Mouse (Mus musculus) E14TG2a.4 (cell line): Measurements from ENCODE around the gene Ccdc81.

Source experiments
- CTCF ChIP-seq: conservative IDR thresholded peaks from 2 replicates; pipeline ENCODE4 v1.5.1; 2014; ENCODE audit warnings: low read length
- NANOG ChIP-seq: IDR thresholded peaks from 2 replicates; pipeline ENCODE4 v1.6.1; 2014; ENCODE audit warnings: borderline replicate concordance, low read length, mixed read lengths
- POU5F1 ChIP-seq: IDR thresholded peaks from 2 replicates; pipeline ENCODE4 v1.6.1; 2014; ENCODE audit warnings: low read length, borderline replicate concordance

DNA sequence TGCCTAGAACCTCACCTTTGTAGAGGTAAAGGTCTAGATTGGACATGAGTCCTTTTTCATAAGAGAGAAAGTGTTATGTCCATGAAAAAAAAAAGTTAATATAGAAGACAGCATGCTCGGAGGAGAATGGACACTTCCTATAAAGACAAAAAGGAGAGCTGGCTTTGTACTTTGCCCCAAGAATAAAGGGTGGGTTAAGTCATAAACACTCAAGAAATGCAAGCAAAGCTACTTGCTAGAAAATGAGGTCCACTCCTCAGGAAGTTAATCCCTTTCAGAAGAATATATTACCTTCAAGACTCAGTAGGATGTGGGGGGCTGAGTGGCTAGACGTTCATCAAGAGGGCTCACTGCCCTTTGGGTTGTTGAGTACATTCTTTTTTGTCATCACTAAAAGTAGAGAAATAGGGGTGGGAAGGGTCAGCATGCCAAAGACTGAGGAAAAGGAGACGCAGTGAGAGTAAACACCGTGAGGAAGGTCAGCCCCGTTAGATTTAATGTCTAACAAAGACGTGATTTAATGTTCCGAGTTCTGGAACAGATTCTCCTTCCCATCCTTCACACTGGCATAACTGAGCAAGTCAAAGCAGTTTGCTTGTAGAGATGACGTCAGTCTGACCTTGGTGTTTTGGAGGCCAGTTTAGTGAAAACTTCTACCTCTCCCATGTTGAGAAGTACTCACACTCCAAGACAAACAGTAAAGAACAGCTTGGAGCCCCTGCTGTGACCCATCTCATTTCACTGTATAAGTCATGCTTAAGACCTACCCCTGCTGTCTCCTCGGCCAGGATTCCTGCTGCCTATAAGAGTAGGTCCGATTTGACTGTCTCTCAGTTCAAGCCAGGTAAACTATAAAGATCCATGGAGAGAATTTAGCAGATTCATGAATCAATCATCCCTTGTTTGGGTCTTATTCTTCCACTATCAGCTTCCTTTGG is 51.0 kb downstream of the Ccdc81 start:
- TF ChIP-seq CTCF (no peak), NANOG (no peak), POU5F1 (no peak)
